Mouse (Mus musculus) kidney, embryonic 15.5 days (tissue): ENCODE measurements around the gene 4930578G10Rik. TPM values are rescaled to one million over a fixed set of nuclear protein-coding genes. Genes with fewer than 3 reads are reported as not detected.
A peak's percentile ranks its signal among the peaks of the same experiment; 100 is the strongest.

Source experiments
- ATAC-seq: fragments of 200-750 bp; cut with Nextera tagmentation; replicated peaks from 2 replicates; pipeline ENCODE4 v1.8.0; 2017; ENCODE audit warnings: moderate TSS enrichment; ENCODE audit not compliant: low FRiP score
- H3K27ac ChIP-seq: fragments of 300-500 bp; sonication (generic); 2 replicates; pipeline ENCODE4 v1.5.1; 2015; ENCODE audit warnings: mild to moderate bottlenecking, inconsistent platforms
- H3K27me3 ChIP-seq: fragments of 300-500 bp; sonication (generic); 2 replicates; pipeline ENCODE4 v1.6.1; 2015; ENCODE audit warnings: inconsistent platforms
- H3K36me3 ChIP-seq: fragments of 300-500 bp; sonication (generic); 2 replicates; pipeline ENCODE4 v1.6.1; 2015; ENCODE audit warnings: inconsistent platforms
- H3K4me1 ChIP-seq: fragments of 300-500 bp; sonication (generic); 2 replicates; pipeline ENCODE4 v1.6.1; 2015; ENCODE audit warnings: inconsistent platforms
- H3K4me2 ChIP-seq: fragments of 300-500 bp; sonication (generic); 2 replicates; pipeline ENCODE4 v1.6.1; 2015; ENCODE audit warnings: moderate library complexity, mild to moderate bottlenecking, inconsistent platforms
- H3K4me3 ChIP-seq: fragments of 300-500 bp; sonication (generic); replicated peaks from 2 replicates; pipeline ENCODE4 v1.5.1; 2015; ENCODE audit warnings: mild to moderate bottlenecking, inconsistent platforms
- H3K9ac ChIP-seq: fragments of 300-500 bp; sonication (generic); 2 replicates; pipeline ENCODE4 v1.6.1; 2015; ENCODE audit warnings: mild to moderate bottlenecking, inconsistent platforms
- H3K9me3 ChIP-seq: fragments of 300-500 bp; sonication (generic); replicated peaks from 2 replicates; pipeline ENCODE4 v1.6.1; 2016; ENCODE audit warnings: inconsistent platforms
- WGBS: fragments of 180-500 bp; shearing (Covaris S2); methylation state at CpG from one replicate; pipeline ENCODE4 v1.1.7; 2015; ENCODE audit warnings: mixed read lengths; 5-methylcytosine and 5-hydroxymethylcytosine counted together
- polyA plus RNA-seq: library from polyadenylated mRNA; unstranded; fragments of >200 nt; fragmentation: Nextera tagmentation; extraction: Ambion mirVana; gene quantifications from 2 replicates; pipeline ENCODE4 v1.2.1, GENCODE M21; 2015

Gene 4930578G10Rik
- polyA plus RNA-seq, 1 experiment from 2014 or later = not detected

DNA sequence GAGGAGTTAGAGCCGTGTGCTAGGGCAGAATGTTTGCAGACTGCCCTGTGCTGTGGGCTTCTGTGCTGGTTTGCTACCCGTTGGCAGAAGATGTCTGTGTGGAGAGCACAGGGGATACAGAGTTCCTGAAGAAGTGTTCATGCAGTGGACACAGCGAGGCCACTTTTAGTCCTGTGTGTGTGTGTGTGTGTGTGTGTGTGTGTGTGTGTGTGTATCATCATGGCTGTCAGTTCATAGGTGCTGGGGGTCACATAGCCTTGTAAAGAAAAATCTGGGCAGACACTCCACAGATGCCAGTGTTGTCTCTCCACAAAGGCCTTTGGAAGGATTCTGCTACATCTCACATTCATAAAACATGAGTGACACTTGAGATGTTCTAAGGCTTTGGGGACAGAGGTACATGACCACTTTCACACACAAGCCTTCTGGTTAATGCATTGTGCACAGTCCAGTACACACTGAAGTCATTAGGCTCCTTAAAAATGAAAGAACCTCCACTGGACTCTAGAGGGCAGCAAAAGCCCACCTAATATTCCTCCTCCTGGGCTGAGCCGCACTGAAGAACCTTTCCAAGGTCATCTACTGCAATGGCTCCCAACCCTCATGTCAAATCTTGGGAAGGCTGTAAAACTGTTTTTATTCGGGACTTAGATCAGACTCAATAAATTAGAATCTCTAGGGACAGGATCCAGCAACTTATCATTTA, 141.4 kb downstream of the 4930578G10Rik start:
- Histone ChIP-seq H3K4me2 (no peak overlapping the region), H3K36me3 (no peaks in the 10 kb centered on the region), H3K9ac (no peak overlapping the region), H3K27ac (no peak overlapping the region), H3K27me3 (no peaks in the 10 kb centered on the region), H3K4me1 (no peaks in the 10 kb centered on the region), H3K4me3 (no peak overlapping the region), H3K9me3 (no peaks in the 10 kb centered on the region)
- WGBS = 38% methylated on average over 5 of the region's 5 CpGs
- peak; percentile 78 for ATAC-seq

DNA sequence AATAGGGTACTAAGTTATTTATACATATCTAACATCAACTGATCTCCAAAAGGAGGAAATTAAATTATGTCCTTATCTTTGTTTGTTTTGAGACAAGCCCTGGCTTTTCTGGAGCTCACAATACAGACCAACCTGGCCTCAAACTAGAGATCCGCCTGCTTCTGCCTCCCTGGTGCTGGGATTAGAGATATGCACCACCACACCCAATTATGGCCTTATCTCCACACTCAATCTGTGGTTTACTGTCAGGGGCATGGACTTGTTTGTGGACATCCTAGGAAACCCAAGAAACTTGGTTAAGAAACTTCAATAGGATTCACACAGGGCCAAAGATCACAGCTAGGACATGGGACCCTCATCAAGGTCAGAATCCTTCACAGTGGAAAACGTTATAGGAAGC, 142.3 kb downstream of the 4930578G10Rik start:
- Histone ChIP-seq H3K4me1 (no peaks in the 10 kb centered on the region), H3K27me3 (no peaks in the 10 kb centered on the region), H3K4me2 (no peak overlapping the region), H3K36me3 (no peaks in the 10 kb centered on the region), H3K9ac (no peak overlapping the region), H3K27ac (no peak overlapping the region), H3K4me3 (no peak overlapping the region), H3K9me3 (no peaks in the 10 kb centered on the region)
- 75% methylated on average over 2 of the region's 2 CpGs for WGBS
- ATAC-seq = no peak

DNA sequence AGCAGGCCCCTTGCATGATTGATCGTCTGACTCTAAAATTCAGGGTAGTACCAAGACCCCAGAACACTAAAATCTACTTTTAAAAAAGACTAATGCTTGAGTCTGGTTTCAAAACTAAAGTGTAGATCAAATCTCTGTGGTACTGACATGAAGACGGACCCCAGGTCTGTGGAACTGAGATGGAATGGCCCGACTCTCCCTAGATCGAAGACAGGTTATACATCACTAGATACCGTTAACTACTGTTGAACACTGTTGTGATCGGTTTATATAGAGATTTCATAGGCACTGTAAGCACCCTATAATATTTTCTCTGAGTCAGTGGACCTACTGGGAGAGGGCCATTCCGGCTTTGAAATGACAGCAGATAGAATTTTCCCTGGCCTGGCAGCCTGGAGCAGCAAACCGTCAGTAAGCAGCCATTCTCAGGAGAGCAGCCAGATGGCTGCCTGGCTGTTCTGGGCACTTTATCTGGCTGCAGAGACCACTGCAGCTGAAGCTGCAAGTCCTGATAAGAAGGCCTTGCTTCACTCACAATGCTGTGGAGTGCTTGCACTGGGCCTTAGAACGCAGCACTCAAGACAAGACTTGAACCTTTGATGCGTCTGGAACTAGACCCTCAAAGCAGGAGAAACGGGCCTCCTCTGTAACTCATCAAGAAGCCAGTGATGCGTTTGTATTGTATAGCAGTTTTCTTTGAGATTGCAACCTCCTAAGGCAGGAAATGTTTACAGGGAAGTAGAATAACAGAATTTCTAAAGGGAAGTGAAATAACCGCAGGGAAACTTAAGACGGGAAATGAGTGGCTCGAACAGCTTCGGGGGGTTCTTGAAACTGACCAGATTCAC, 144.7 kb downstream of the 4930578G10Rik start:
- WGBS = 80% methylated on average over 16 of the region's 16 CpGs
- H3K9me3 ChIP-seq = no peaks in the 10 kb centered on the region
- no peak overlapping the region for H3K4me2 ChIP-seq
- H3K36me3 ChIP-seq = no peaks in the 10 kb centered on the region
- no peaks in the 10 kb centered on the region for H3K27me3 ChIP-seq
- H3K4me1 ChIP-seq = no peaks in the 10 kb centered on the region
- ATAC-seq = no peak; the same call in 1 of the 2 replicates
- no peak overlapping the region for H3K9ac ChIP-seq
- H3K4me3 ChIP-seq = no peak overlapping the region
- H3K27ac ChIP-seq = no peak overlapping the region

DNA sequence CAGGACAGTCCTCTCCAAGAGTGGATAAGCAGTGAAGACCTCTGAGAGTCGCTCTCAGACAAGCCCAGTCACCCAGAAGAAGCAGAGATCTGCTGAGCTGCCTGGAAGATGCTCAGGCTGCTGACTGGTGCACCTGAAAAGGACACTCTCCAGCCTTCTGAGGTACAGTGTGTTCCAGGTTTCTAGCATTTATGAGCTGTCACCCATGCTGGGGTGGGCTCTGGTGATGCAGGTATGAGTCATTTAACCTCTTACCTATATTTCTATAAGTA, 145.3 kb downstream of the 4930578G10Rik start:
- H3K9ac ChIP-seq = no peak overlapping the region
- WGBS = 64% methylated on average over 1 of the region's 1 CpGs
- ATAC-seq = no peak

DNA sequence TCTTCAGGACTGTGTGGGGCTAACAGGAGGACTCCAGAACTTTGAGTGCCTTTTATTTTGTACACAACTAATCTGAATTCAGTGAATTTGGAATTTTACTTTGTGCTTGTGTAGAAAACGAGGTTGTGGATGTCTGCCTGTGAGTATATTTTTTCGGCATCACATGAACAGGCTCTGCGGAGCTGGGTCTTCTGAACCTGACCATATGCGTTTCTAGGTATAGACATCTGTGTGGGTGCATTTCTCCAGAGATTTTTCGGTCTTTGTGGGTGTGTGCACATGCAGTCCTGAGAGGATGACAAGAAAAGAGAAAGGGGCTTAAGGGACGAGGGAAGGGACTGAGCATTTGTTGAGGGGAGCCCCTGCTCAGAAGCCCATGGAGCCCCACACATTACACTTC, 151.6 kb downstream of the 4930578G10Rik start:
- Histone ChIP-seq H3K4me2 (no peak overlapping the region), H3K27ac (no peak overlapping the region), H3K9me3 (no peaks in the 10 kb centered on the region), H3K4me1 (no peaks in the 10 kb centered on the region), H3K27me3 (no peaks in the 10 kb centered on the region), H3K9ac (no peak overlapping the region), H3K4me3 (no peak overlapping the region), H3K36me3 (no peaks in the 10 kb centered on the region)
- 90% methylated on average over 6 of the region's 6 CpGs for WGBS
- ATAC-seq = no peak

More for the DNA sequence above, 145.3 kb downstream of the 4930578G10Rik start:
- Histone ChIP-seq H3K4me2 (no peak overlapping the region), H3K27me3 (no peaks in the 10 kb centered on the region), H3K9me3 (no peaks in the 10 kb centered on the region), H3K27ac (no peak overlapping the region), H3K4me1 (no peaks in the 10 kb centered on the region), H3K36me3 (no peaks in the 10 kb centered on the region), H3K4me3 (no peak overlapping the region)

DNA sequence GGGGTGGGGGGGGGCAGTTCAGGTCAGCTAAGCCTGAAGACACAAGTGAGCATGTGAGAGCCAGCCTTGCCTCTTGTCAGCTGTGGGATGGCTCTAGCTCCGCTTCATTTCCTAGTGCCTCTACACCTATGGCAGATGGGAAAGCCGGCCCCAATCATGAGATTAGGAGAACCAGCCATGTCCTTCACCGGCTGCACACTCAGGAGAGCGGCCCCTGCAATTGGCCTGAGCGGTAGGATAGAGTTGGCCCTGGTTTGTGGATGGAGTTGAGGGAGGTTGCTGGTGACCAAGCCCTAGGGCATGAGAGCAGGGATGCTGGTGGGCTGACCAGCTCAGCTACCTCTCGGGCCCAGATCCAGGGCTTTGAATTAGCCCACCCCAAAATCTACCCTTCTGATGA, 153.5 kb downstream of the 4930578G10Rik start:
- Histone ChIP-seq H3K27ac (no peak overlapping the region), H3K4me3 (no peak overlapping the region), H3K9me3 (no peaks in the 10 kb centered on the region), H3K36me3 (no peaks in the 10 kb centered on the region), H3K27me3 (no peaks in the 10 kb centered on the region), H3K4me2 (no peak overlapping the region), H3K9ac (no peak overlapping the region), H3K4me1 (no peaks in the 10 kb centered on the region)
- 89% methylated on average over 6 of the region's 6 CpGs for WGBS
- ATAC-seq = no peak

DNA sequence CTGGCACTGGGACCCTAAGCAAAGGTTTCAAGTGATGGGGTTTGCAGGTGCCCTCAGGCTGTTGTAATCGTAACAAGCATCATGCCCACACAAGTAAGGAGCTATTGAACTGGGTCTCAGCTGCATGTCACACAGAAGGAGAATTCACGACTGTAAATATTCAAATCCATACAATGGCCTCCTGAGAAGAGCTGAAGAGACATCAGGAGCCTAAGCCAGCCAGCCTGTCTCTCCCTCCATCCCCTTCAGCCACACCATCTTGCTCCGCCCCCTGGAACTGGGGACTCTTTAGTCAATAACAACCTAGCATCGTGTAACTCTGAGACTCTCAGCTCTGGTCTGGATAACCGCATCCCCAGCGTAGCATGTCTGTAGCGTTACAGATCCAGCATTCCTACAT, 155.8 kb downstream of the 4930578G10Rik start:
- no peak for ATAC-seq
- H3K4me2 ChIP-seq = no peak overlapping the region

DNA sequence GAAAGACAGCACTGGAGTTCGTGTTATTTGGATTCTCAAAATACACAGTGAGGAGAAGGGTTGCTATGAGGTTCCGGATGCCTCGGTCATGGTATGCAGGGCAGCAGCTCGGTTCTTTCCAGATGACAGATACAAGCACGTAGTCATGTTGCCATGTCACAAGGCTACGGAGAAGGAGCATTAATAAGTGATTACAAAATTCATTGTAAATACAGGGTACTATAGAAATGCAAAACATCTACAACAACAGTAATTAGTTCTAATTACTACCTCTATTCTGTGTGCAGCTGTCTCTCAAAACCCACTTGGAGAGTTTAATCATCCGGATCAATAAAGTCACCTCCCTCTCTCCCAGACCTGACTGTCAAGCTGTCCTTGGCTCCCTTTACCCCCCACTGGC, 159.8 kb downstream of the 4930578G10Rik start:
- no peaks in the 10 kb centered on the region for H3K4me1 ChIP-seq
- no peak overlapping the region for H3K4me2 ChIP-seq
- no peaks in the 10 kb centered on the region for H3K27me3 ChIP-seq
- no peak overlapping the region for H3K9ac ChIP-seq
- WGBS = 74% methylated on average over 7 of the region's 7 CpGs
- no peak overlapping the region for H3K4me3 ChIP-seq
- no peaks in the 10 kb centered on the region for H3K9me3 ChIP-seq
- no peak overlapping the region for H3K27ac ChIP-seq
- H3K36me3 ChIP-seq = no peaks in the 10 kb centered on the region
- ATAC-seq = no peak

More for the DNA sequence above, 155.8 kb downstream of the 4930578G10Rik start:
- no peaks in the 10 kb centered on the region for H3K4me1 ChIP-seq
- no peaks in the 10 kb centered on the region for H3K9me3 ChIP-seq
- WGBS = 66% methylated on average over 7 of the region's 7 CpGs
- no peaks in the 10 kb centered on the region for H3K27me3 ChIP-seq
- H3K36me3 ChIP-seq = no peaks in the 10 kb centered on the region
- H3K27ac ChIP-seq = no peak overlapping the region
- H3K9ac ChIP-seq = no peak overlapping the region
- H3K4me3 ChIP-seq = no peak overlapping the region

Other genes with a start within 250 kb of the 4930578G10Rik start
- not detected in 2 replicates for gene Fam205a2, start 207.4 kb upstream of the 4930578G10Rik start, polyA plus RNA-seq
- 0.68 TPM in 1 of 2 replicates, not detected in the other for gene Gm10591, start 123.3 kb upstream of the 4930578G10Rik start, polyA plus RNA-seq
- 0.31 TPM in 1 of 2 replicates, not detected in the other for gene Gm2564, start 105.8 kb upstream of the 4930578G10Rik start, polyA plus RNA-seq
- not detected in 2 replicates for gene Ccl27b, start 80.3 kb upstream of the 4930578G10Rik start, polyA plus RNA-seq
- 0.18 TPM in 1 of 2 replicates, not detected in the other for gene Il11ra2, start 73.7 kb upstream of the 4930578G10Rik start, polyA plus RNA-seq
- not detected in 2 replicates for gene Ccl19, start 21.0 kb downstream of the 4930578G10Rik start, polyA plus RNA-seq
- gene Ccl21a, start 38.4 kb downstream of the 4930578G10Rik start, polyA plus RNA-seq = 54.9 and 67.0 TPM in 2 replicates
- gene Fam205a1, start 118.3 kb downstream of the 4930578G10Rik start, polyA plus RNA-seq = not detected in 2 replicates
- 0.09 and 0.13 TPM in 2 replicates for gene Gm12394, start 121.2 kb downstream of the 4930578G10Rik start, polyA plus RNA-seq
- gene Fam205c, start 138.7 kb downstream of the 4930578G10Rik start, polyA plus RNA-seq = 0.18 TPM in 1 of 2 replicates, not detected in the other
- gene Phf24, start 181.1 kb downstream of the 4930578G10Rik start, polyA plus RNA-seq = 0.26 and 0.93 TPM in 2 replicates
- gene Dnajb5, start 214.3 kb downstream of the 4930578G10Rik start, polyA plus RNA-seq = 6.9 and 10.0 TPM in 2 replicates
- gene 1700022I11Rik, start 234.1 kb downstream of the 4930578G10Rik start, polyA plus RNA-seq = 0.48 and 0.75 TPM in 2 replicates